Mouse (Mus musculus) cerebellum, postnatal 10 days (tissue): ENCODE measurements around the gene Ppp1r13b.

ENCODE experiments used
- DNase-seq, 2 experiments: peaks; one replicate each; pipeline ENCODE4 v3.0.0; 2021; ENCODE audit warnings: mixed read lengths in 2 of 2

Gene Ppp1r13b

DNA sequence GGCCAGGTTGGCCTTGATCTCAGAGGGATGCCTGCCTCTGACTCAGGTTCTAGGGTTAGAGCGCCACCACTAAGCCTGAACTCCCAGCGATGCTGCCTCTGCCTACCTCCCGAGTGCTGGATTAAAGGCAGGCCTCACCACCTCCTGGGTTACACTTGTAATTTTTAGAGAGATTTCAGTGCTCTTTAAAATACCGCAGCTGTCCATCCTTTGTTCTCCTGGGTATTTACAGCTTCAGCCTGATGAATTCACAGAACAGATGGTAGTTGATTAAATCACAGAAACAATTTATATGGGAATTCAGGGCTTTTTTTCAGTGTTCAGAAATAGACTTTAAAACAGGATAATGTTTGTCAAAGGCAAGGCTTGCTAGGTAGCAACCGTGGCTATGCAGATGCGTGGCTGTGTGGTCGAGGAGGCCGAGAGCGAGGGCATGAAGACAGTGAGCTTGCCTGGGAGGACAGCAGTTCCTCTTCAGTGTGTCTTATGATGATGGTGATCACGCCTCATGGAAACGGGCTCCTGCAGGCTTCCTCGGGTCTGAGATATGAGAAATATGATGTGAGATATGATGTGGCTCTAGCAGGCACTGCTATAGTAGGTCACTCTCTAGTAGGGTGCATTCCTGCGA lies 116.3 kb downstream of the Ppp1r13b start:
- no peak for DNase-seq

- DNase-seq = no peak
Observed at GRCm38 (mm10) chr12:111790631-111791030, 117.3 kb downstream of the Ppp1r13b start.

DNA sequence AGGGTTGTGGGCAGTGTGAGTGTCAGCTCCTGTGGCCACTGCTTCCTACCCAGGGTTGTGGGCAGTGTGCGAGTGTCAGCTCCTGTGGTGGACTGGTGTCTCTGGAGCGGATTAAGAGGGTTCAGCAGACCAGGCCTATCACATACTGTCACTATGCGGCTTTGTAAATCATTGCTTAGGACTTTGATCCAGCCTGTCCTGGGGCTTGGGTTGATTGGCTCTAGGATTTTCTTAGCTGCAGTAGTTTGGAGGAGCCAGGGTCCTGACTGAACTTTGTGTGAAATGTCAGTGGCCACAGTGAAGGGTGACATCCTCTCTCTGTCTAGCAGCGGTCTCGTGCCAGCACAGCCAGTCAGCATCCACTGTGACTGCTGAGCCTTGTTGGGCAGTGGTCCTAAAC lies 117.8 kb downstream of the Ppp1r13b start:
- DNase-seq = no peak

DNA sequence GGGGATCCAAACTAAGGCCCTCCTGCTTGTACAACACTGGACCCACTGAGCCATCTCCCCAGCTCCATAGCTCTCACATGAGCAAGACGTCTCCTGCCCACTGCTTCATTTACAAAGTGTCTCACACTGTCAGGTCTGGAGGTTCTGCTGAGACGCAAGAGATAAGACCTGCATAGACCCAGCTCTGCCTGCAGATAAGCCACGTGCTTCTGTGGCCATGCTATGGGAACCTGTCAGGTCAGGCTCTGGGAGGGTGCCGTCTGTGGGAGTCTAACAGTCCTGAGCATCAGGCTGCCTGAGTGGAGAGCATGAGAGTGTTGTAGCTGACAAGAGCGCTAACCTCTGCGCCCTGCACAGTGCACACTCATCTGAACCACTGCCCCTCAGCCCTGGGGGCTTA lies 120.9 kb downstream of the Ppp1r13b start:
- DNase-seq = no peak

DNA sequence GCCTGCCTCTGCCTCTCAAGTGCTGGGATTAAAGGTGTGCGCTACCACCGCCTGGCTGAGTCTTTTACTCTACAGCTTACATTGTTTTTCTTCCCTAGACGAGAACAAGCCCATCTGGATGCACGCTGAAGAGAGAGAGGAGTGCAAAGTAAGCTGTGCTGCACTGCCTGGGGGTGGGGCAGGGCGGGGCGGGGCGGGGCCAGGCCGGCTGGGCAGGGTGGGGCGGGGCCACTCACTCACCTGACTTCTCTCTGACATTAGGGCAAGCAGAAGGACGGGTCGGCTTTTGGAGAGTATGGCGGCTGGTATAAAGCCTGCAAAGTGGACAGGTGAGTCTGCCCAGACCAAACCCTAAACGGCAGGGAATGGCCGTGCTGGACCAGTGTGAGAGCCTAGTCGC lies 122.7 kb downstream of the Ppp1r13b start:
- no peak for DNase-seq

DNA sequence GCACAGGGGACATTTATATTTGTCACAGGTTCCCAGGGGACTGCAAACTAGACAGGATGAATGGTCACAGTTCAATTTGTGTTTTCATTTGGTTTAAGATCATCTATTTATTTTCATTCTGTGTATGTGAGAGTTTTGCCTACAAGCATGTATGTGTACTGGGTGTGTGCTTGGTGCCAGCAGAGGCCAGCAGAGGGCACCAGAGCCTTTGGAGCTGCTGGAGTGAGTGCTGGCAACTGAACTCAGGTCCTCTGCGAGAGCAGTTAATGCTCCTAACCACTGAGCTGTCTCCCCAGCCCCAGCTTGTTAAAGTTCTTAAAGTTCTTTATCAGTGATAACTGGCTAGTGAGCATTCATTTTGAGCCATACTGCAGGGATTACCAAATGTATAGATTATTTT lies 128.4 kb downstream of the Ppp1r13b start:
- DNase-seq = no peak
